Mouse (Mus musculus) splenic B cell, adult 2 months (primary cell): ENCODE measurements around the gene Sult2b1.
A peak's percentile ranks its signal among the peaks of the same experiment; 100 is the strongest.

ENCODE experiments used
- DNase-seq: peaks from one replicate; pipeline ENCODE4 v3.0.0-alpha.2; 2011; ENCODE audit warnings: low read depth, low spot score
- H3K27me3 ChIP-seq: 2 replicates; pipeline ENCODE4 v1.6.1; 2012; ENCODE audit warnings: mild to moderate bottlenecking, low read length, moderate library complexity, mixed read lengths; ENCODE audit not compliant: control insufficient read depth, poor library complexity, insufficient read depth, severe bottlenecking
- H3K36me3 ChIP-seq: 2 replicates; pipeline ENCODE4 v1.6.1; 2012; ENCODE audit warnings: mild to moderate bottlenecking, low read length, moderate library complexity, mixed read lengths; ENCODE audit not compliant: control insufficient read depth, poor library complexity, insufficient read depth, severe bottlenecking

The Sult2b1 gene

DNA sequence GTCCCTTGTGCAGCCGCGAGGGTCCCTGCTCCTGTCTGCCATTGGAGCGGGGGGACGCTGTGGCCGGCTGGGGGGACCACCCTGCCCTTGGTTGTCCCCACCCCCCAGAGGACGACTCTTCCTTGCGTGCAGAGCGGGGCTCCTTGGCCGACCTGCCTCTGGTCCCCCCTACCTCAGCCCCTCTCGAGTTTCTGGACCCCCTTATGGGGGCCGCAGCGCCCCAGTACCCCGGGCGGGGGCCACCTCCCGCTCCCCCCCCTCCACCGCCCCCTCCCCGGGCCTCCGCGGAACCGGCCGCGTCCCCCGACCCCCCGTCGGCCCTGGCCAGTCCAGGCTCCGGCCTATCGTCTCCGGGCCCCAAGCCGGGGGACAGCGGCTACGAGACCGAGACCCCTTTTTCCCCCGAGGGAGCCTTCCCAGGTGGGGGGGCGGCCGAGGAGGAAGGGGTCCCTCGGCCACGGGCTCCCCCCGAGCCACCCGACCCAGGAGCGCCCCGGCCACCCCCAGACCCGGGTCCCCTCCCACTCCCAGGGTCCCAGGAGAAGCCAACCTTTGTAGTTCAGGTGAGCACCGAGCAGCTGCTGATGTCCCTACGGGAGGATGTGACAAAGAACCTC is 9.6 kb upstream of the Sult2b1 start:
- no peak for DNase-seq
- Histone ChIP-seq H3K36me3 (no peaks in the 10 kb centered on the region), H3K27me3 (no peaks in the 10 kb centered on the region)

GRCm38 (mm10) chr7:45793240-45793639 is 8.8 kb upstream of the Sult2b1 start:
- no peak for DNase-seq
- H3K27me3 ChIP-seq = no peaks in the 10 kb centered on the region
- no peaks in the 10 kb centered on the region for H3K36me3 ChIP-seq

DNA sequence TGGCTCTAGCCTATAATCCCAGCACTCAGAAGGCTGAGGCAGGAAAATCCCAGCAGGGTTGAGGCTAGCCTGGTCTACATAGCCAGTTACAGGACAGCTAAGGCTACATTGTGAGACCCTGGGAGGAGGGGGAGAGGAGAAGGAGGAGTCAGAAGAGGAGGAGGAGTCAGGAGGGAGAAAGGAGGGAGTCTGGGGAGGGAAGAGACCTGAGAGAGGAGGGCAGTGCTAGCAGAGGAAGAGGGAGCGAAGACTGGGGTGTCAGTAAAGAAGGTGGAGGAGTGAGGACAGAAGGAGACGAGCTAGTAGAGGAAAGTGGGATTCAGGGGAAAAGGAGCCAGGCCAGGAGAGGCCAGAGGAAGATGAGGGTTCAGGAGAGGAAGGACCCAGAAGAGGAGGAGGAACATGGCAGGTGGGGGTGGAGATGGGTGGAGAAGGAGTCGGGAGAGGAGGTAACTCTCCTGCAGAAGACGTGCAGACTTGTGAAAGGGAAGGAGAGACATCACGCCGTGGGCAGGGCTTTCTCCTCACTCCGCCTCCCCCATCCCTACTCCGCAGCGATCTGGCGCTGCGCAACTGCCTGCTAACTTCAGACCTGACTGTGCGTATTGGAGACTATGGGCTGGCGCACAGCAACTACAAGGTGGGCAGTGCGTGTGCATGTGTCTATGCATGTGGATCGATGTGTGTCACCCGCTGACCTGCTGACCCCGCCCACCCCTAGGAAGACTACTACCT is 7.5 kb upstream of the Sult2b1 start:
- Histone ChIP-seq H3K27me3 (no peaks in the 10 kb centered on the region), H3K36me3 (no peaks in the 10 kb centered on the region)
- no peak for DNase-seq

- no peak for DNase-seq
- Histone ChIP-seq H3K36me3 (no peaks in the 10 kb centered on the region), H3K27me3 (no peaks in the 10 kb centered on the region; the same call in 1 of the 2 replicates)
Observed at GRCm38 (mm10) chr7:45790721-45791120, 6.3 kb upstream of the Sult2b1 start.

GRCm38 (mm10) chr7:45787642-45788041 is 3.2 kb upstream of the Sult2b1 start:
- Histone ChIP-seq H3K36me3 (no peaks in the 10 kb centered on the region), H3K27me3 (no peaks in the 10 kb centered on the region; the same call in 1 of the 2 replicates)
- DNase-seq = no peak

DNA sequence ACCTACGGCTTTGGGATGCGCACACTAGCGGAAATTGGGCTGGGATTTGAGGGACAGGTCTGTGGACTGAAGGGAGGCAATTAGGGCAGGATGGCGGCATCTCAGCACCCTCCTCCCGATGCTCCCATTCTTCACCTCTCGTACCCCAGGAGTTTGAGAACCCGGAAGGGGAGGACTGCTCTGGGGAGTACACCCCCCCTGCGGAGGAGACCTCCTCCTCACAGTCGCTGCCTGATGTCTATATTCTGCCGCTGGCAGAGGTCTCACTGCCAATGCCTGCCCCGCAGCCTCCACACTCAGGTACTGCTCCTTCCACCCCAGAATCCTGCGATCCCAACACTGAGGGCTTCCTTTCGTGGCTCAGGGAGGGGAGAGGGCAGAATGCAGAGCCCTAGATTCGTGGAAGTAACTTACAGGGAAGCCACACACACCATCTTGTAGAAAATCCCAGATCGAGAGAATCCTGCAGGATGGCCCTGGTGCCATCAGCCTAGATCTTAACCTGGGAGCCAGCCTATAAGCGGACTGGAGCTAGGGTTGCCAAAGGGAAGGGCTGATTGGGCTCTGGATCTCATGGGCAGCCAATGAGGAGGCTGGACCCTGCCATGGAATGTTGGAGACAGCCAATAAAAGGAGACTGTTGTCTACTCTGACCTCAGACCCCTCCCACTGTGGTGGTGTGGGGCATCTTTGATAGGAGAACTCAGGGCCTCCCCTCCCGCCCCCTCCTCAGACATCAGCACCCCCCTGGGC is 2.4 kb upstream of the Sult2b1 start:
- H3K27me3 ChIP-seq = no peaks in the 10 kb centered on the region; the same call in 1 of the 2 replicates
- no peak for DNase-seq
- H3K36me3 ChIP-seq = no peaks in the 10 kb centered on the region

GRCm38 (mm10) chr7:45786136-45786578 is 1.7 kb upstream of the Sult2b1 start:
- H3K27me3 ChIP-seq = no peaks in the 10 kb centered on the region; the same call in 1 of the 2 replicates
- no peak for DNase-seq
- no peaks in the 10 kb centered on the region for H3K36me3 ChIP-seq

DNA sequence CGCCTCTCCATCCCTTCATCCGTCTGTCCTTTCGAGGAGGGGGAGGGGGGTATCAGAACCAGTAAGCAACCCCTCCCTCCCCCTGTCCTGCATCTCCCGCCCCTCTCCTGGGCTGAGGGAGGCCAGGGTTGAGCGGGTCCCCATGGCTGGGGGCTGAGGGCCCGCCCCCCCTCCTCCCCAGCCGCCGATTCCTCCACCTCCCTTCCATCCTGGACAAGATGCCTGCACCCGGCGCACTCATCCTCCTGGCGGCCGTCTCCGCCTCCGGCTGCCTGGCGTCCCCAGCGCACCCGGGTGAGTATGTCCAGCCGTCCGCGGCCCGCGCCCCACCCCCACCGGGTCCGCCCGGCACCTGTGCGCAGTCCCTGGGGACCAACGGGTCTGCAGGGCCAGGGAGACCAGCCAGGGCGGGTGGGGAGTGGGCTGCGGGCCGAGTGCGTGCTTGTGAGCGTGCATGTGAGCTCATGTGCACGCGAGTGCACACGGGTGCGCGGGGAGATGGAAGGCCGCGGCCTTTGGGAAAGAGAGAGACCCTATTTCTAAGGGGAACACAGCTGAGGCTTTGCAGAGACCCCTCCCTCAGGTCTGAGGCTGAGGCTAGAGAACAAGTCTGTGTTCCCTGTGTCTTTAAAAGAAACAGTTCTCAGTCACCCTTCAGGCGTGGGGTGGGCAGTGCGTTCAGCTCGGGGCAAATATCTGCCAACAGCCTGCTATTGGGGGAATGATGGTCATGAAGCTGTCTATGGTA is 1.1 kb upstream of the Sult2b1 start:
- Histone ChIP-seq H3K27me3 (no peaks in the 10 kb centered on the region; the same call in 1 of the 2 replicates), H3K36me3 (no peaks in the 10 kb centered on the region)
- no peak for DNase-seq

GRCm38 (mm10) chr7:45783511-45784091 is 868 bp downstream of the Sult2b1 start, which contains the start of gene Lmtk3:
Gene Lmtk3 (plus strand): TSS chr7:45783738.
- Histone ChIP-seq H3K27me3 (no peaks in the 10 kb centered on the region; the same call in 1 of the 2 replicates), H3K36me3 (no peaks in the 10 kb centered on the region)
- DNase-seq = peak; percentile 74

GRCm38 (mm10) chr7:45782271-45782670 is 2.2 kb downstream of the Sult2b1 start:
- H3K27me3 ChIP-seq = no peaks in the 10 kb centered on the region; the same call in 1 of the 2 replicates
- no peak for DNase-seq

DNA sequence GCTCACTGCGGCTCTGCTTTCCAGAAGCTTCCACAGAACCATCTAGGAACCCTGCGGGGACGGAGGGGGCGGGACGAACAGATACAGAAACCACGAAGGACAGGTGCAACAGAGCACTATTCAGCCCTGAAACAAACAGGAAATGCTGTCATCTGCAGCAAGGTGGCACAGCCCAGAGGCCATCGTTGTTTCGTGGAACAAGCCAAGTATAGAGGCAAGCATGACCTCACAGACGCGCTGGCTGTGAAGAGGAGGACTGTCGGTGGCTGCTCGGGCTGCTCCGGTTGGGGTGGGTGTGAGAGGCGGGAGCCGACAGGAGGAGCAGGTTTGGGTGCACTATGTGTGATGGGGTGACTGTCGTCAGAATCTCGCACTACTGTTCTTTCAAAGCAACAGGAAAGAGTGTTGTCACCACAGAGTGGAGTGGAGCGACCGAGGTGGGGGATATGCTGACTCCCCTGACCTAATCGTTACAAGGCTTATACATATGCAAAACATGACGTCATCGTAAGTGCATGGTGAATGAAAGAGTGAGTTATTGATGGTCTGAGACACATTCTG is 5.3 kb downstream of the Sult2b1 start:
- Histone ChIP-seq H3K36me3 (no peaks in the 10 kb centered on the region), H3K27me3 (no peaks in the 10 kb centered on the region)
- DNase-seq = peak; percentile 79

More at GRCm38 (mm10) chr7:45782271-45782670, 2.2 kb downstream of the Sult2b1 start:
- no peaks in the 10 kb centered on the region for H3K36me3 ChIP-seq

DNA sequence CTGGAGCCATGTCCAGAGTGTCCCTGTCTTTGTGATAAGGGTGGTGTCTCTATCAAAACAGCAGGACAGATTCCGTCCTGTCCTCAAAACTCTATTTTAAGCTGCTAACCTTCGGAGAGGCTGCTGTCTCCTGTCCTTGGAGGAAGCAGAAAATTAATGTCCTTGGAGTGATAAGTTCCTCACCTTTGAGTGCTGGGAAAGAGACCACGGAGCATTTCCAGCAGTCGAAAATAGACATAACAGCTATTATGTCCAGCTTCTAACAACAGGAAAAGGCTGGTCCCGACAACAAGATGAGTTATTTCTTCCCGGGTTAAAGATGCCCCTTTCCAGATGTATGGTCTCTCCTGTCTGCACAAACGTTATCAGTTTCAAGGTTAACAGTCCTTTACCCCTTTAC is 9.2 kb downstream of the Sult2b1 start:
- no peaks in the 10 kb centered on the region for H3K36me3 ChIP-seq
- H3K27me3 ChIP-seq = no peaks in the 10 kb centered on the region
- DNase-seq = no peak

GRCm38 (mm10) chr7:45771101-45771500 is 13.4 kb downstream of the Sult2b1 start:
- no peaks in the 10 kb centered on the region for H3K27me3 ChIP-seq
- DNase-seq = no peak
- no peaks in the 10 kb centered on the region for H3K36me3 ChIP-seq
